Mouse (Mus musculus): ENCODE data around the gene Cdk9. TPM values are rescaled to one million over a fixed set of nuclear protein-coding genes. Genes with fewer than 3 reads are reported as not detected.

The Cdk9 gene
- polyA plus RNA-seq, 2 experiments, result 36.5 to 60.7 TPM

DNA sequence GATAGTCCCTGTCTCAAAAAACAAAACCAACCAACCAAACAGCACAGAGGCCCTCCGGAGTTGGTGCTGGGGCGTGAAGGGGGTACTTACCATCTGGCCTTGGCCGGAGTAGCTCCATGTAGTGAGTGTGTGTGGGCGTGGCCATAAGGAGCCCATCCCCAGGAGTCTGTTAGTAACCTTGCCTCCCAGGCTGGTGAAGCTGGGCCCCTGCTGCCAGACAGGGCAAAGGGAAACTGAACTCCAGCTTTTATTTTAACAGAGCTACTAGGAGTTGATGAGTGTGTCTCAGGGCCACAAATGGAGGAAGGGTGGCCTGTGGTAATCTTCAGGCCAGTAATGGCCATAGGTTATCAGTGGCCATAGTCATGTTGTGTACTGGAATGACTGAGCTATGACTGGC, 21.6 kb upstream of the Cdk9 start:
- no peak for DNase-seq (ENCODE audit: low read depth in 3 of 3, low spot score in 3 of 3)
- ATAC-seq (ENCODE audit: insufficient read depth), result peak; percentile 23; the same call in 1 of the 2 replicates
- TF ChIP-seq EP300 (IDR thresholded peaks at IDR 0.05; ENCODE audit: low read depth), result no peak
- TF ChIP-seq CTCF (IDR thresholded peaks at IDR 0.05; ENCODE audit: low read depth), result no peak
- Histone ChIP-seq H3K9me3 (ENCODE audit: control insufficient read depth, low read length) (no peaks in the 10 kb centered on the region), H3K9ac (replicated peaks) (no peak overlapping the region), H3K4me2 (ENCODE audit: low read depth) (no peak overlapping the region), H3K27ac (no peak overlapping the region), H3K36me3 (replicated peaks; ENCODE audit: control insufficient read depth, insufficient read depth, low read depth) (no peaks in the 10 kb centered on the region), H3K4me1 (replicated peaks; ENCODE audit: control insufficient read depth in 2 of 2, insufficient read depth in 2 of 2, low read length in 1 of 2) (peaks cover 0 to 4% of the 10 kb centered on the region in 2 experiments; a peak in 2 of 4 replicates), H3K4me3 (ENCODE audit: insufficient read depth in 1 of 2, low read depth in 2 of 2, low read length in 2 of 2) (no peak overlapping the region), H3K27me3 (ENCODE audit: control insufficient read depth, insufficient read depth, low read length) (no peaks in the 10 kb centered on the region)
- WGBS (ENCODE audit: insufficient replicate concordance), result 37% methylated on average over 4 of the region's 4 CpGs

DNA sequence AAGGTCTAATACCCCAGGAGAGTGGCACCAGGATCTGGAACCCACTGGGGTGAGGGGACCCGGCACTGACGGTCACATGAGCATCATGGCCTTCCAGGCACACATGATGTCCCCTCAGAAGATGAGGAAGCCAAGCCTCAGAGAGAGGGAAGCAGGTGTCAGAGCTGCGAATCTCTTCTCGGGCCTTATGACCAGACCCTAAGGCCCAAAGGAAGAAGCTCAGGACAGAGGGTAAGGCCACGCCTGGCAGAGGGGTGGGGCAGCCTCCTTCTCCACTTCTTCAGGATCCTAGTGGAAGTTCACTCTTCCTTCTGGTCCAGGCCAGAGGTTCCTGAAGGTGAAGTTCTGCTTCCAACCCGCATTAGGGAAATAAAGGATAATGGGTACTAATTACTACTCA, 19.8 kb upstream of the Cdk9 start:
- H3K27ac ChIP-seq, result no peak overlapping the region

DNA sequence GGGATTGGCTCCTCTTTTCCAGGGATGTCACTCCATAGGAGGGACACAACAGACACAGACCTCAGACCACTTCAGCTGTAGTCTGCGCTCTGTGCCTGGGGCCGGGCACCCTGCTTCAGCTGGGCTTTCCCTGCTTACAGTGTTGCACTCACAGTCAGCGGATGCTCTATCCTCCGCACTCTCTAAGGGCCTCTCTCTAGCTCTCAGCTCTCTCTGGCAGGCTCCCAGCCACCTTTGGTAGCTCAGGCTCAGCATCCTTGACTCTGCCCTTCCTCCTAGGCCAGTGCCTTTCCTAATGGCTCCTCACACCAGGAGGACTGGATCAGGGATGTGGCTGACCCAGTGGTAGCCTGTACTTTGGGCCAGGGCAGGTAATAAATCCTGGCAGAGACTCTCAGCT, 19.0 kb upstream of the Cdk9 start:
- Histone ChIP-seq H3K9ac (replicated peaks) (no peak overlapping the region), H3K27me3 (ENCODE audit: control insufficient read depth, insufficient read depth, low read length) (no peaks in the 10 kb centered on the region), H3K9me3 (ENCODE audit: control insufficient read depth, low read length) (no peaks in the 10 kb centered on the region), H3K4me2 (ENCODE audit: low read depth) (no peak overlapping the region), H3K36me3 (replicated peaks; ENCODE audit: control insufficient read depth, insufficient read depth, low read depth) (no peaks in the 10 kb centered on the region), H3K27ac (no peak overlapping the region), H3K4me3 (ENCODE audit: insufficient read depth in 1 of 2, low read depth in 2 of 2, low read length in 2 of 2) (no peak overlapping the region), H3K4me1 (replicated peaks; ENCODE audit: control insufficient read depth in 2 of 2, insufficient read depth in 2 of 2, low read length in 1 of 2) (peaks cover 0 to 5% of the 10 kb centered on the region in 2 experiments; a peak in 2 of 4 replicates)
- WGBS (ENCODE audit: insufficient replicate concordance), result 71% methylated on average over 4 of the region's 4 CpGs
- ATAC-seq (ENCODE audit: insufficient read depth) (no peak), DNase-seq (ENCODE audit: low read depth in 3 of 3, low spot score in 3 of 3) (no peak)
- TF ChIP-seq CTCF (IDR thresholded peaks at IDR 0.05; ENCODE audit: low read depth), result no peak
- no peak for TF ChIP-seq EP300 (IDR thresholded peaks at IDR 0.05; ENCODE audit: low read depth)

More for the DNA sequence above, 19.8 kb upstream of the Cdk9 start:
- Histone ChIP-seq H3K27me3 (ENCODE audit: control insufficient read depth, insufficient read depth, low read length) (no peaks in the 10 kb centered on the region), H3K9ac (replicated peaks) (no peak overlapping the region), H3K9me3 (ENCODE audit: control insufficient read depth, low read length) (no peaks in the 10 kb centered on the region), H3K4me1 (replicated peaks; ENCODE audit: control insufficient read depth in 2 of 2, insufficient read depth in 2 of 2, low read length in 1 of 2) (peaks cover 0 to 4% of the 10 kb centered on the region in 2 experiments; a peak in 2 of 4 replicates), H3K4me3 (ENCODE audit: insufficient read depth in 1 of 2, low read depth in 2 of 2, low read length in 2 of 2) (no peak overlapping the region), H3K4me2 (ENCODE audit: low read depth) (no peak overlapping the region), H3K36me3 (replicated peaks; ENCODE audit: control insufficient read depth, insufficient read depth, low read depth) (no peaks in the 10 kb centered on the region)
- 55% methylated on average over 6 of the region's 6 CpGs for WGBS (ENCODE audit: insufficient replicate concordance)
- DNase-seq (ENCODE audit: low read depth in 3 of 3, low spot score in 3 of 3) (no peak), ATAC-seq (ENCODE audit: insufficient read depth) (no peak)
- TF ChIP-seq EP300 (IDR thresholded peaks at IDR 0.05; ENCODE audit: low read depth), result no peak
- no peak for TF ChIP-seq CTCF (IDR thresholded peaks at IDR 0.05; ENCODE audit: low read depth)

DNA sequence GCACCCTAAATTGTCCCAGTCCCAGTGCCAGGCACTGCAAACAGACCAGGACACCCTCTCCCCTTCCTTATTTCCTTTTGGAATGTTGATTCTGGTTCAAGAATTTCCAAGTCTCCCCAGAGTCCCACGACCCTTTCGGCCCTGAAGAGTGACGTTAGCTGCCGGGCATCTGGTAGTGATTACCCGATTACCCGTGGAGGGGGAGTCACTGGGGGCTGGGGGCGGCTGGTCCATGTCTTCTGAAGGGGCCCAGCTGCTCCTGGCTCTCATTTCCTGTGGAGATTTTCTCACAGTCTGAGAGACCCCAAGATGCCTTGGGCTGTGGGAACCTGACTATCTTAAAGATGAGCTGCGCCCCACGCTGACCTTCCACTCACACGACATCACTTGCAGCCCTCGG, 18.0 kb upstream of the Cdk9 start:
- no peaks in the 10 kb centered on the region for H3K9me3 ChIP-seq (ENCODE audit: control insufficient read depth, low read length)
- H3K4me1 ChIP-seq (replicated peaks; ENCODE audit: control insufficient read depth in 2 of 2, insufficient read depth in 2 of 2, low read length in 1 of 2), result peaks cover 0 to 6% of the 10 kb centered on the region in 2 experiments; a peak in 1 of 4 replicates
- no peaks in the 10 kb centered on the region for H3K27me3 ChIP-seq (ENCODE audit: control insufficient read depth, insufficient read depth, low read length)
- H3K4me3 ChIP-seq (ENCODE audit: insufficient read depth in 1 of 2, low read depth in 2 of 2, low read length in 2 of 2), result no peak overlapping the region
- no peak overlapping the region for H3K9ac ChIP-seq (replicated peaks)
- ATAC-seq (ENCODE audit: insufficient read depth) (no peak), DNase-seq (ENCODE audit: low read depth in 3 of 3, low spot score in 3 of 3) (no peak)
- H3K27ac ChIP-seq, result no peak overlapping the region
- WGBS (ENCODE audit: insufficient replicate concordance), result 59% methylated on average over 11 of the region's 11 CpGs
- H3K4me2 ChIP-seq (ENCODE audit: low read depth), result no peak overlapping the region
- no peaks in the 10 kb centered on the region for H3K36me3 ChIP-seq (replicated peaks; ENCODE audit: control insufficient read depth, insufficient read depth, low read depth)
- no peak for TF ChIP-seq EP300 (IDR thresholded peaks at IDR 0.05; ENCODE audit: low read depth)
- no peak for TF ChIP-seq CTCF (IDR thresholded peaks at IDR 0.05; ENCODE audit: low read depth)

DNA sequence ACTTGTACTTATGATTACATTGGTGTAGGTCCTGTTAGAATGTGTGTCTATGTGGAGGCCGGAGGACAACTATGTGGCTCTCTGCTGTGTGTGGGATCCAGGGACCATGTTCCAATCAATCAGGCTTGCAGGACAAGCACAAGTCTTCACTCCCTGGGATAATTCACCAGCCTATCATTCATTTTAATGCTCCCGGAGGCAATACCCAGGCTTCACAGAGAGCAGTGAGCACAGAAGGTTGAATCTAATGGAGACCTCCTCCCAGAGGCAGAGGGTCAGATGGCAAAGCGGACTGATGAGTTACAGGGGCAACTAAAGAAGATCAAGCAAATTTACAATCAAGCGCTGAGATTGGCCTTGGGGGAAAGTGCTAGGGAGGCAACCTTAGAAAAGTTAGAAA, 16.7 kb upstream of the Cdk9 start:
- no peak overlapping the region for H3K27ac ChIP-seq
- 67% methylated on average over 4 of the region's 4 CpGs for WGBS (ENCODE audit: insufficient replicate concordance)

More for the DNA sequence above, 16.7 kb upstream of the Cdk9 start:
- Histone ChIP-seq H3K27me3 (ENCODE audit: control insufficient read depth, insufficient read depth, low read length) (no peaks in the 10 kb centered on the region), H3K4me3 (ENCODE audit: insufficient read depth in 1 of 2, low read depth in 2 of 2, low read length in 2 of 2) (no peak overlapping the region), H3K9me3 (ENCODE audit: control insufficient read depth, low read length) (no peaks in the 10 kb centered on the region), H3K36me3 (replicated peaks; ENCODE audit: control insufficient read depth, insufficient read depth, low read depth) (no peaks in the 10 kb centered on the region), H3K4me2 (ENCODE audit: low read depth) (no peak overlapping the region; the same call in 1 of the 2 replicates), H3K4me1 (replicated peaks; ENCODE audit: control insufficient read depth in 2 of 2, insufficient read depth in 2 of 2, low read length in 1 of 2) (peaks cover 0 to 5% of the 10 kb centered on the region in 2 experiments; a peak in 1 of 4 replicates), H3K9ac (replicated peaks) (no peak overlapping the region)
- no peak for DNase-seq (ENCODE audit: low read depth in 3 of 3, low spot score in 3 of 3)
- TF ChIP-seq CTCF (IDR thresholded peaks at IDR 0.05; ENCODE audit: low read depth) (no peak), EP300 (IDR thresholded peaks at IDR 0.05; ENCODE audit: low read depth) (no peak)
- no peak for ATAC-seq (ENCODE audit: insufficient read depth)

Measured in liver, embryonic 14.5 days (tissue).